Mouse (Mus musculus): ENCODE data around the gene Atp6v0e2. TPM values are rescaled to one million over a fixed set of nuclear protein-coding genes. Genes with fewer than 3 reads are reported as not detected.

Atp6v0e2 gene
- polyA plus RNA-seq, 1 experiment from 2014 or later: 230 TPM

GRCm38 (mm10) chr6:48568036-48568984, 30.9 kb downstream of the Atp6v0e2 start:
- Histone ChIP-seq H3K4me3 (replicated peaks; ENCODE audit: low read length) (no peak overlapping the region), H3K36me3 (replicated peaks; ENCODE audit: control insufficient read depth, insufficient read depth) (peaks cover 42% of the 10 kb centered on the region), H3K27ac (no peak overlapping the region), H3K4me1 (replicated peaks; ENCODE audit: control insufficient read depth, insufficient read depth, low read length) (no peaks in the 10 kb centered on the region), H3K9me3 (ENCODE audit: control insufficient read depth, low read length) (no peaks in the 10 kb centered on the region), H3K4me2 (replicated peaks) (no peak overlapping the region), H3K9ac (no peak overlapping the region), H3K27me3 (ENCODE audit: control insufficient read depth, insufficient read depth, low read length) (no peaks in the 10 kb centered on the region)
- ATAC-seq (ENCODE audit: low FRiP score) (peak; percentile 41; the same call in 1 of the 2 replicates), DNase-seq (ENCODE audit: low spot score) (no peak)
- WGBS: 89% methylated on average over 21 of the region's 21 CpGs

DNA sequence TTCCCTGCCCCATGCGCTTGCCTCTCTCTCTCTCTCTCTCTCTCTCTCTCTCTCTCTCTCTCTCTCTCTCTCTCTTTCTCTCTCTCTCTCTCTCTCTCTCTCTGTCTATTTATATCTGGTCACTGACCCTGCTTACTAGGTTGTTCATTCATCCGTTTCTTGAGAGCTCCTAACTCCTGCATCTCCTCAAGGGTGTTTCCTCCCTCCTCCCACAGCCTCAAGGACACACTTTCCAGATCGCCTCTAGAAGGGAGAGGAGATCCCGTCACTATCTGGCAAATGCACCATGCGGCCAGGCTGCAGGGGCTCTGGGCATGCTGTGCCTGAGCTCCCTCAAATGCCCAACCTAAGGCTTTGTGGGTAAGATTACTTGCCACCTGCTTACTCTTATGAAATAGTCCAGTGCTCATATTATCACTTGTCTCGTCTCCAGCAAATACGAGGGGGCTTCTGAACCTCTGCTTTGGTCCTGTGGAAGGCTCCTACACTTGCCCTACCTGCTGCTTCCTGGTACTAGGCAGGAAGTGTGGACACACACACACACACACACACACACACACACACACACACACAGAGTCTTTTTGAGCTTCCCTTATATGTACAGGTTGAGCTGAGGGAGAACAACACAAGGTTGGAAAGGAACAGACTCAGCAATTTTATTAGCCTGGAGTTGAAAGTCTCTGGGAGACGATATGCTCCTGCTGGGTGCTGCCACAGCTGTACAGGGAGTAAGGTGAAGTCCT, 31.8 kb downstream of the Atp6v0e2 start:
- Histone ChIP-seq H3K4me2 (replicated peaks) (no peak overlapping the region), H3K36me3 (replicated peaks; ENCODE audit: control insufficient read depth, insufficient read depth) (peaks cover 35% of the 10 kb centered on the region), H3K27me3 (ENCODE audit: control insufficient read depth, insufficient read depth, low read length) (no peaks in the 10 kb centered on the region), H3K27ac (no peak overlapping the region), H3K4me3 (replicated peaks; ENCODE audit: low read length) (no peak overlapping the region), H3K9me3 (ENCODE audit: control insufficient read depth, low read length) (no peaks in the 10 kb centered on the region), H3K9ac (no peak overlapping the region), H3K4me1 (replicated peaks; ENCODE audit: control insufficient read depth, insufficient read depth, low read length) (no peaks in the 10 kb centered on the region)
- DNase-seq (ENCODE audit: low spot score): no peak
- 87% methylated on average over 8 of the region's 8 CpGs for WGBS
- ATAC-seq (ENCODE audit: low FRiP score): no peak

GRCm38 (mm10) chr6:48572014-48572413, 34.6 kb downstream of the Atp6v0e2 start:
- Histone ChIP-seq H3K27ac (no peak overlapping the region), H3K9me3 (ENCODE audit: control insufficient read depth, low read length) (no peaks in the 10 kb centered on the region), H3K4me2 (replicated peaks) (no peak overlapping the region), H3K9ac (no peak overlapping the region), H3K36me3 (replicated peaks; ENCODE audit: control insufficient read depth, insufficient read depth) (peaks cover 13% of the 10 kb centered on the region; the same call in 1 of the 2 replicates), H3K27me3 (ENCODE audit: control insufficient read depth, insufficient read depth, low read length) (no peaks in the 10 kb centered on the region), H3K4me3 (replicated peaks; ENCODE audit: low read length) (no peak overlapping the region), H3K4me1 (replicated peaks; ENCODE audit: control insufficient read depth, insufficient read depth, low read length) (no peaks in the 10 kb centered on the region)
- DNase-seq (ENCODE audit: low spot score) (no peak), ATAC-seq (ENCODE audit: low FRiP score) (no peak)
- WGBS: 92% methylated on average over 5 of the region's 5 CpGs

- no peak within 1 kb of the TSS for H3K4me3 ChIP-seq (replicated peaks; ENCODE audit: low read length)
- H3K36me3 ChIP-seq (replicated peaks; ENCODE audit: control insufficient read depth, insufficient read depth): peaks cover 13% of the 10 kb centered on the region; the same call in 1 of the 2 replicates
- WGBS: 32% methylated on average over 6 of the region's 6 CpGs
- H3K27me3 ChIP-seq (ENCODE audit: control insufficient read depth, insufficient read depth, low read length): no peaks in the 10 kb centered on the region
- DNase-seq (ENCODE audit: low spot score) (no peak), ATAC-seq (ENCODE audit: low FRiP score) (no peak)
- no peaks in the 10 kb centered on the region for H3K9me3 ChIP-seq (ENCODE audit: control insufficient read depth, low read length)
- H3K27ac ChIP-seq: no peak within 1 kb of the TSS
- no peak within 1 kb of the TSS for H3K4me2 ChIP-seq (replicated peaks)
- no peaks in the 10 kb centered on the region for H3K4me1 ChIP-seq (replicated peaks; ENCODE audit: control insufficient read depth, insufficient read depth, low read length)
- no peak within 1 kb of the TSS for H3K9ac ChIP-seq
These were observed 35.2 kb downstream of the Atp6v0e2 start, which contains the start of gene Rarres2 for GRCm38 (mm10) chr6:48572572-48573061. Rarres2 (minus strand) TSS chr6:48572789.

- Histone ChIP-seq H3K4me3 (replicated peaks; ENCODE audit: low read length) (no peak overlapping the region), H3K9ac (no peak overlapping the region), H3K9me3 (ENCODE audit: control insufficient read depth, low read length) (no peaks in the 10 kb centered on the region), H3K4me1 (replicated peaks; ENCODE audit: control insufficient read depth, insufficient read depth, low read length) (no peaks in the 10 kb centered on the region), H3K36me3 (replicated peaks; ENCODE audit: control insufficient read depth, insufficient read depth) (peaks cover 10% of the 10 kb centered on the region; the same call in 1 of the 2 replicates), H3K27ac (no peak overlapping the region), H3K4me2 (replicated peaks) (no peak overlapping the region), H3K27me3 (ENCODE audit: control insufficient read depth, insufficient read depth, low read length) (no peaks in the 10 kb centered on the region)
- WGBS: 75% methylated on average over 10 of the region's 10 CpGs
- DNase-seq (ENCODE audit: low spot score) (no peak), ATAC-seq (ENCODE audit: low FRiP score) (no peak)
These were observed 35.9 kb downstream of the Atp6v0e2 start for GRCm38 (mm10) chr6:48573280-48573679.

DNA sequence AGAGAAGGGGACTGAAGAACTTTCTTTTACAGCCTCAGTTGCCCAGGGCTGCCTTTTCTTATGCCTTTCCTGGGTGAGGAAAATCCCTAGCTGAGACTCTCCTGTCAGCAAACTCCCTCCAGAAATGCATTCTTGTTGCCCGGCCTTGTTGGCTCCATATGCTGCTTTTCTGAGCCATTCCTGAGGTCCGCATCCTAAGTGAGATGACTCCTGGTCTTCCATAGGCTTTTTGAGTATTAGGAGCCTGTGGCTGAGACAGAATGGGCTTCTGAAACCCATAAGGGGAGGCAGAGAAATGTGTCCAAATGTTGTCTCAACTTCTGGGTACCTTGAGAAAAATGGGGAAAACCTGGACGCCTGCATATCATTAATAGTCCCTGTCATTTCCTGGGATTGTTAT, 36.6 kb downstream of the Atp6v0e2 start:
- H3K4me3 ChIP-seq (replicated peaks; ENCODE audit: low read length): no peak overlapping the region
- H3K9ac ChIP-seq: no peak overlapping the region
- no peaks in the 10 kb centered on the region for H3K27me3 ChIP-seq (ENCODE audit: control insufficient read depth, insufficient read depth, low read length)
- no peak for DNase-seq (ENCODE audit: low spot score)
- H3K9me3 ChIP-seq (ENCODE audit: control insufficient read depth, low read length): no peaks in the 10 kb centered on the region
- ATAC-seq (ENCODE audit: low FRiP score): no peak
- H3K36me3 ChIP-seq (replicated peaks; ENCODE audit: control insufficient read depth, insufficient read depth): peaks cover 5% of the 10 kb centered on the region; the same call in 1 of the 2 replicates
- no peaks in the 10 kb centered on the region for H3K4me1 ChIP-seq (replicated peaks; ENCODE audit: control insufficient read depth, insufficient read depth, low read length)
- H3K4me2 ChIP-seq (replicated peaks): no peak overlapping the region
- H3K27ac ChIP-seq: no peak overlapping the region
- WGBS: 82% methylated on average over 3 of the region's 3 CpGs

DNA sequence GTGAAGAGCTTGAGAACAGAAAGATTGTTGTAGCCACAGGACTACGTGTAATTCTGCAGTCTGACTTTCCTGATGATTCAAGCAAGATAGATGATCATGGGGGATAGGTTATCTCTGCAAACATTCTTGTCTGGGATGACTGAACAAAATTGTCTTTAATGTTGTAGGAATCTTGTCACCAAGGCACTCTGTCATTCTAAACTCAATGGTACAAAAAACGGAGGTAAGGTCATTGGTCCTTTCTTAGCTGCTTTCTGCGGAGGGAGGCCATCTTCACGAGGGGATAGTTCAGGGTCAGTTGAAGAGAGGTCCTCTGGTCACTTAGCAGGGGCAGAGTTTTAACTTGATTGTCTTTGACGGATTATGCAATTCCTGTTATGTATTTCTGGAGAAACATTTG, 41.3 kb downstream of the Atp6v0e2 start:
- H3K27ac ChIP-seq: no peak overlapping the region
- H3K4me2 ChIP-seq (replicated peaks): no peak overlapping the region
- 70% methylated on average over 5 of the region's 5 CpGs for WGBS
- no peaks in the 10 kb centered on the region for H3K4me1 ChIP-seq (replicated peaks; ENCODE audit: control insufficient read depth, insufficient read depth, low read length)
- no peak overlapping the region for H3K4me3 ChIP-seq (replicated peaks; ENCODE audit: low read length)
- ATAC-seq (ENCODE audit: low FRiP score) (no peak), DNase-seq (ENCODE audit: low spot score) (no peak)
- H3K36me3 ChIP-seq (replicated peaks; ENCODE audit: control insufficient read depth, insufficient read depth): no peaks in the 10 kb centered on the region
- H3K9me3 ChIP-seq (ENCODE audit: control insufficient read depth, low read length): no peaks in the 10 kb centered on the region
- no peaks in the 10 kb centered on the region for H3K27me3 ChIP-seq (ENCODE audit: control insufficient read depth, insufficient read depth, low read length)
- no peak overlapping the region for H3K9ac ChIP-seq

DNA sequence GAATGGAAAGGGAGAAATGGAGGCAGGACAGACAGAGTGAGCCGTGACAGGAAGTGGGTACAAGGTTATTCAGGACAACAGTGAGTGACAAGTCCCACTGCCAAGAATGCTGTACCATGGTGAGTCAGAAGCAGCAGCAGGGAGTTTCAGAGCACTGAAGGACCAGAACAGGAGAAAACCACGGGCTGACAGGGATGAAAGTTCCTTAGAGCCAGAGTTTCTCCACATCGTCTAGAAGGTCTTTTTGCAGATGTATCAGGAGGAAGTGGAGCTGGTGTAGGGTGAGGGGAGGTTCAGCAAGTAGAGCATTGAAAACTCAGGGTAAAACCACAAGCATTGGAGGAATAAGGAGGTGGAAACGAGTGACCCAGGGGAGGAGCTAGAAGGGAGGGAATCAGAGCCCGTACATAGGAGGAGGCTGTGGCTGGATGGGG, 41.8 kb downstream of the Atp6v0e2 start:
- Histone ChIP-seq H3K27me3 (ENCODE audit: control insufficient read depth, insufficient read depth, low read length) (no peaks in the 10 kb centered on the region), H3K9me3 (ENCODE audit: control insufficient read depth, low read length) (no peaks in the 10 kb centered on the region), H3K4me1 (replicated peaks; ENCODE audit: control insufficient read depth, insufficient read depth, low read length) (no peaks in the 10 kb centered on the region), H3K4me2 (replicated peaks) (no peak overlapping the region), H3K36me3 (replicated peaks; ENCODE audit: control insufficient read depth, insufficient read depth) (no peaks in the 10 kb centered on the region), H3K9ac (no peak overlapping the region), H3K27ac (no peak overlapping the region), H3K4me3 (replicated peaks; ENCODE audit: low read length) (no peak overlapping the region)
- WGBS: 40% methylated on average over 5 of the region's 5 CpGs
- DNase-seq (ENCODE audit: low spot score) (no peak), ATAC-seq (ENCODE audit: low FRiP score) (no peak)

DNA sequence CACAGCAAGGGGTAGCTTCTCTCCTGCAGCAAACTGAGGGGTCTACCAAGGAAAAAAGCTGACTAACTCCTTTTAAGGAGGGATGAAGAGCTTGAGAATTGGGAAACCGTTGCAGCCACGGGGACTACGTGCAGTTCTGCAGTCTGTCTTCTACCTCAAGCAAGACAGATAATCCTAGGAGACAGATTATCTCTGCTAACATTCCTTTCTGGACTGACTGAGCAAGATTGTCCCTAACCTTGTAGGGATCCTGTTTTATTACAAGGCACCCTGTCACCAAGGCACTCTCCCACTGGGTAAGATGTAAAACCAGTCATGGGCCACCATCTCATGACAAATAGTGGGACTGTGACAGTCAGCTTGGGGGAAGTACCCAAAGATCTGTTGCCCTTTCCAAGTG, 43.8 kb downstream of the Atp6v0e2 start:
- ATAC-seq (ENCODE audit: low FRiP score) (no peak), DNase-seq (ENCODE audit: low spot score) (no peak)
- H3K4me2 ChIP-seq (replicated peaks): no peak overlapping the region
- H3K27me3 ChIP-seq (ENCODE audit: control insufficient read depth, insufficient read depth, low read length): no peaks in the 10 kb centered on the region
- H3K9ac ChIP-seq: no peak overlapping the region
- 22% methylated on average over 3 of the region's 3 CpGs for WGBS
- H3K4me1 ChIP-seq (replicated peaks; ENCODE audit: control insufficient read depth, insufficient read depth, low read length): no peaks in the 10 kb centered on the region
- no peaks in the 10 kb centered on the region for H3K9me3 ChIP-seq (ENCODE audit: control insufficient read depth, low read length)
- no peak overlapping the region for H3K27ac ChIP-seq
- no peaks in the 10 kb centered on the region for H3K36me3 ChIP-seq (replicated peaks; ENCODE audit: control insufficient read depth, insufficient read depth)
- H3K4me3 ChIP-seq (replicated peaks; ENCODE audit: low read length): no peak overlapping the region

All from hindbrain, embryonic 14.5 days (tissue).